Mouse (Mus musculus) left cerebral cortex, postnatal 14 days (tissue): ENCODE measurements around the gene Hnrnph2. TPM values are rescaled to one million over a fixed set of nuclear protein-coding genes. Genes with fewer than 3 reads are reported as not detected.

Experiments
- total RNA-seq, 2 experiments: library from RNA; stranded (reverse); gene quantifications; 2 replicates each; pipeline ENCODE4 v1.2.3; 2021

The Hnrnph2 gene
- total RNA-seq, 2 experiments from 2014 or later: 145 to 146 TPM

Other genes with a start within 250 kb of the Hnrnph2 start
- 10 to 100 TPM; 55.0 to 73.9 TPM for gene Drp2, start 196.6 kb upstream of the Hnrnph2 start, total RNA-seq
- not detected for gene Taf7l, start 124.7 kb upstream of the Hnrnph2 start, total RNA-seq
- 10 to 100 TPM; 23.5 to 25.3 TPM for gene Timm8a1, start 59.3 kb upstream of the Hnrnph2 start, total RNA-seq
- gene Btk, start 17.6 kb upstream of the Hnrnph2 start, total RNA-seq: 1 to 10 TPM; 1.0 to 1.4 TPM
- gene Rpl36a, start 15.5 kb upstream of the Hnrnph2 start, total RNA-seq: 100 to 1,000 TPM; 118 to 132 TPM
- 1 to 10 TPM; 9.0 to 9.9 TPM for gene Gla, start 54 bp upstream of the Hnrnph2 start, total RNA-seq
- 10 to 100 TPM; 44.5 to 44.8 TPM for gene Armcx4, start 85.3 kb downstream of the Hnrnph2 start, total RNA-seq
- 10 to 100 TPM; 58.6 to 64.1 TPM for gene Armcx1, start 116.8 kb downstream of the Hnrnph2 start, total RNA-seq
- gene Armcx6, start 150.2 kb downstream of the Hnrnph2 start, total RNA-seq: 1 to 10 TPM; 4.2 to 4.9 TPM
- gene Armcx3, start 155.4 kb downstream of the Hnrnph2 start, total RNA-seq: 10 to 100 TPM; 77.7 to 85.2 TPM
- 10 to 100 TPM; 80.9 to 81.9 TPM for gene Armcx2, start 208.0 kb downstream of the Hnrnph2 start, total RNA-seq